ENCODE assay signal across 6 mouse cellular contexts in genomic region chr10:89055891-89056290, GRCm38 (mm10).
"Had no signal": no experiment of that assay in that cellular context is flagged by ENCODE, and none has a peak within 500 bp of the region (broad histone marks: within the 10 kb centered on the region; RNA-seq: fewer than 3 reads in every experiment).

No protein-coding gene starts in this region.

- DNase-seq: kidney, adult 8-10 months; kidney, postnatal 25 days; lung, adult 2 months; lung, postnatal 36 days; thymus, adult 2 months; thymus, postnatal 25 days had no signal
